Mouse (Mus musculus) fat pad, adult 2 months (tissue): Measurements from ENCODE around the gene Slco2b1.

Source experiments
- DNase-seq: peaks from one replicate; pipeline ENCODE4 v3.0.0-alpha.2; 2011; ENCODE audit warnings: low read depth, low spot score; ENCODE audit errors: extremely low read depth

The Slco2b1 gene

GRCm38 (mm10) chr7:99693976-99694375 is 17.2 kb downstream of the Slco2b1 start:
- DNase-seq: no peak

GRCm38 (mm10) chr7:99693387-99693786 is 17.8 kb downstream of the Slco2b1 start:
- DNase-seq: no peak

- DNase-seq: no peak
These were observed 18.7 kb downstream of the Slco2b1 start for GRCm38 (mm10) chr7:99692396-99692795.

GRCm38 (mm10) chr7:99690819-99691218 is 20.3 kb downstream of the Slco2b1 start:
- DNase-seq: no peak

- DNase-seq: no peak
These were observed 27.1 kb downstream of the Slco2b1 start for GRCm38 (mm10) chr7:99684086-99684485.

DNA sequence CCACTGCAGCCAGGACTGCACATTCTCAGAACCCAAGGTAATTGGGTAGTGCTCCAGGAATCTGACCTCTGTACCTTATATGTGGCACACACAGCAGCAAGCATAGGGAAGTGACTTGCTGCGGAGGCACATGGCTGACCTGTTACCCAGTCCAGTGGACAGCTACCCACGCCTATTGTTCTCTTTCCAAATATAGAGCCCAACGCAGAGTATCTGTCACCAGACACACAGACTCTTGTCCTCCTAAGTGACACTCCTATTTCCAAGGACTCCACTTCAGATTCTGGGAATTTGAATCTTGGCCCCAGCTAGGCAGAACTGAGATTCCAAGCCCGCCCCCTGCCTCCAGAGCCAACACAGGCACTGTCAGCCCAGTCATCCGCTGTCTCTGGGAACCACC is 30.4 kb downstream of the Slco2b1 start:
- peak; percentile 57 for DNase-seq

DNA sequence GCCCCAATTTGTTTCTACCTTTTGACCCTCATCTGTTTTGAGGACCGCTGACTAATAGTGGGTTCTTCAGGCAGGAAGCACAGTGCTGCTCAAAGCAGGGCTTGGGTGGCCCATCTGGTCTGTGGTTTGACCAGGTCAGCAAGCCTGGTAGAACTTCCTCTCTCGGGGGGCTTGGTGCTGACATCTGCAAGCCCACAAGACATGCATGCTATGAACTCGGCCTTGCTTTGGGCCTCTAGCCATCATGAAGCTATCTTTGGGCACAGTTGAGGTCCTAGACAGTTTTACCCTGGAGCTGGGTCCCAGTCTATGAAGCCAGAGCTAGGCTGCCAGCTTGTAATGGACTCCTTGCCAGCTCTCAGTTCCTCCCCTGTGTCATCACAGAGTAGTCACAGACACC is 36.2 kb downstream of the Slco2b1 start:
- DNase-seq: no peak

- DNase-seq: no peak
These were observed 36.9 kb downstream of the Slco2b1 start for GRCm38 (mm10) chr7:99674209-99674608.

DNA sequence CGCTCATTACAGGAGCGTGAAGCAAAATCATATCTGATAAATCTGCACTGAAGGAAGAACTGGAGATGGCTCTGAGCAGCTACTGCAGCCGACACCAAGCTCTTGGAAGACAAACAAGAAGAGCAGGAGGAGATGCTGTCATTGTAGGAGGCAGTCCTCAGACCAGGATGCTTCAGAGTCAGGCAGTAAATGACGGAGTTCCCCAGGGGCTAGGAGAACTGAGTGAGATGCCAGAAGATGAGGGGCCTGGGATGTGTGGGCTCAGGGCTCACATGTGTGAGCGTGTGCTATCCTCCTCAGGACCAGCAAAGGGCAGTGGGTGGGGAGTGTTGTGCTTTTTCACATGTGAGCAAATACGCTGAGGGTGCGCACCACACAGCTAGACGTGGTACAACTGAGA is 38.0 kb downstream of the Slco2b1 start:
- DNase-seq: no peak

DNA sequence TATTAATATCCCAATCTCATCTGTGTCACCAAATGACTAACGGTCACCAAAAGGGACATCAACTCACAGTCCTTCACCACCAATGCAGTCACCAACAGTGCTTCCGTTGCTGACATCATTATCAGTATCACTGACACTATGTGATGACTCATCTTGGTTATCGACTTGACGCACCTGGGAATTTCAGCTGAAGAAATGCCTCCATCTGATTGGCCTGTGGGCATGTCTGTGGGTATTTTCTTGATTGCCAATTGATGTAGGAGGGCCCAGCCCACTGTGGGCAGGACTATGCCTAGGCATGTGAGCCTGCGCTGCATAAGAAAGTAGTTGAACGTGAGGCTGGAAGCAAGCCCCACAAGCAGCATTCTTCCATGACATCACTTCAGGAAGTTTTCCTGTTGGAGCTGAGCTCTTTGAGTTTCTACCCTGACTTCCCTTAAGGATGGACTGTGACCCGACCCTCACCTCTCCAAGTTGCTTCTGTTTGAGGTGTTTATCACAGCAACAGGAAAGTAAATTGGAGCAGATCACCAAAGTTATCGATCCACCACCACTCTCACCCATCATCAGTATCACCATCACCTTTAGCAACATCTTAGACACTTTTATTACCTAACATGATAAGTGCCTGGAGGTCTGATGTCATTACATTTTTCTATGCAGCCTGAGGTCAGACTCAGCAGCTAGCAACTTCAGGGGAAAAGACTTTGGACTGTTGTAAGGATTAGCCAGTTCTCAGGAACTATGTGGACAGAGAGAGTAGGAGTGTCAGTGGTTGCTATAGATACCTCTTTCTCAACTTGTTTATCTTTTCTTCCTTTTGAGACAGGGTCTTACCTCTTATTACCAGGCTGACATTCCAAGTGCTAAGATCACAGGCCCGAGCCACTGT is 39.4 kb downstream of the Slco2b1 start:
- DNase-seq: no peak

- no peak for DNase-seq
These were observed 40.2 kb downstream of the Slco2b1 start for GRCm38 (mm10) chr7:99670915-99671314.

DNA sequence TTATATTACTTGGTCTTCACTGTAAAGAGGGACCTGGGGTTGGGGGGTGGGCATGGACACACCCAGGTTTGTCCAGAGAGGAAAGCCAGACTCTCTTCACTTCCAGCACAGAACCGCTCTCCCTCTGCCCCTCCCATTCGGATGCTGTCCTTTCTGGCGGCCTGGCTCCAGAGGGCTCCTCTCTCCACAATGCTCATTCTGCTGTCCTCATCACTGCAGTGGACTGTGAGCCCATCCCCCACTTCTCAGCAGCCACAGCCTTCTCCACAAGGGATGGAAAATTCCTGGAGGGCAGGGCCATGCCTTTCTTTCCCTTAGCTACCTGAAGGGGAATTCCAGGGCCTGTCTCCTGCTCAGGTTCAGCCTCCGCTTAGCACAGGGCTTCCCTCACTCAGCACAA is 42.3 kb downstream of the Slco2b1 start:
- no peak for DNase-seq

GRCm38 (mm10) chr7:99667096-99667495 is 44.0 kb downstream of the Slco2b1 start:
- no peak for DNase-seq

DNA sequence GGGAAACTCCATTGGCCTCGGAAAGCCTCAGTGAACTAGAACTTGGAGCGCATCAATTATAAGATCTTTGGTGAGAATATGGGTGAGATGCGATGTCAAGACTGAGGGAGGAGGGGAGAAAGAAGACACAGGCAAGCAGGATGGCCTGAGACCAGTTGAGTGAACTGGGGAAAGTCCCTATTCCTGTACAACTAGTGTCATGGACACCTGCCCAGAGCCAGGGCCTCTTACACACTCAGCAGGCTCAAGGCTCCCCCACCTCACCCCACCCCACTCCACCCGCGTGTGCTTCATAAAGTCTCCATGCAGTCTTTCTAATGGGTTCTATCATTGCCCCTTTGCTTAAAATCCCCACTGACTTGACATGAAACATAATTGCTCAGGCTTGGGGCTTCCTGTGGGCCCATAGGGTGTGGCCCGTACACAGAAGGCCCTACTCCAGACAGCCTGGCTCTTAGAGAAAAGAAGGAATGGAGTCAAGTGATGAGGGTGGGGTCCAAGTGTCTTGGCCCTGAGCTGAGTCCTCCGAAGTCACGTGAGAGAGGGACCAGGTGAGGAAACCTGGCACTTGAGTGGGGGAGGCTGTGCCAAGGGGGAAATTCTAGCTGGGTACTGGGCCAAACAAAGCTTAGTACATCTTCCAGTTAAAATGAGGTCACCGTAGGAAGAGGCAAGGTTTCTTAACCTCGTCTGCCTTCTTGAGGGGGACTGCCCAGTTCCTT is 45.2 kb downstream of the Slco2b1 start:
- no peak for DNase-seq

- DNase-seq: peak; percentile 82
These were observed 46.3 kb downstream of the Slco2b1 start for GRCm38 (mm10) chr7:99664571-99665485.

DNA sequence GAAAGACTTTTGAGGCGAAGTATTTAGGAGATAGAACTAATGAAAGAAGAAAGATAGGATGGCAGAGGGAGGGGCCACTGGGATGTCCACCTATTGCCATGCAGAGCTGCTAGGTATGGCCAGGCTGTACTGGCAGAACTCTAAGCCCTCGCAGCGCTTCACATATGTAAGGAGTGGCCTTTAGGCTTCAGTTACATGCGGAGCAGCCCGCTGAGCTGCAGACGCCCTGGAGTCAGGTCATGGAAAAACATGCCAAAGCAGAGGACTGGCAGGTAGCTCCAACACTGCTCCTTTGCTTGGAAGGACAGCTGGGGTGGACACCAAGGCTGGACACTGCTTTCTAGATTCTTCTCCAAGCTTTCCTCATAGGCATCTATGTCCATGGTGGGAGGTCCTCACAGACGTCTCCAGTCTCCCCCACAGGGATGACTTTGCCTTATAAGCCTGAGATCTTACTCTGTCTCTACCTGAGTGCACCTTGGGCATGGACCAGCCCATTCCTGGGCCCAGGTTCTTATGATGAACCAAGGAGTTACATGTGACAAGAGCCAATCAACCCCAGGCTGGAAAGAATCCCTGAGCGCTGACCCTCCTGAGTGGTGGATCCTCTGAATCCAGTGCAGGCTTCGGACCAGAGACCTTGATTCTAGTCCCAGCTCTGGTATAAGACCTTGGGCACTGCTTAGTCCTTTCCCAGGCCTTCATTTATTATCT is 47.5 kb downstream of the Slco2b1 start:
- DNase-seq: no peak

DNA sequence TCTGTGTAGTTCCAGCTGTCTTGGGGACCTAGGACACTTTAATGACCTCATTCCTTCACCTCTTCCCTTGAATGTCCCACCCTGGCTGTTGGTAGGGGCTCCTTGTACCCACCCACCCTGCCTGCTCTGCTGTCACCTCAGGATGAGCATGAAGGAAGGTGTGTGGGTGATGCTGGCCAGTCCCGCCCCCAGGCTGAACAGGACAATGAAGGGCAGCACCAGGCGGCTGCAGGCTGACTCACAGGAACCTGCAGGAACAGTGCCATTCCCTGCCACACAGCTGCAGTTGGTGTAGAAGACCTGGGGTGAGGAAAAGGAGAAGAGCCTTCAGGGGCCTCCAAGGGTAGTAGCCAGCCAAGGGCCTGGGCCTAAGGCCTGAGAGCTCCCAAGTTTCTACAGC is 48.8 kb downstream of the Slco2b1 start:
- DNase-seq: no peak

GRCm38 (mm10) chr7:99661571-99662230 is 49.4 kb downstream of the Slco2b1 start:
- no peak for DNase-seq

- DNase-seq: no peak
These were observed 50.1 kb downstream of the Slco2b1 start for GRCm38 (mm10) chr7:99661071-99661470.
